Mouse (Mus musculus): ENCODE measurements around the gene Nop2. TPM values are rescaled to one million over a fixed set of nuclear protein-coding genes. Genes with fewer than 3 reads are reported as not detected.
"Not testable (repeated sequence)": the region's sequence is repeated elsewhere in the genome, so short reads cannot be mapped to it uniquely, and the experiment has no call there.

Gene Nop2
- polyA plus RNA-seq, 1 experiment from 2014 or later: 48.1 TPM

DNA sequence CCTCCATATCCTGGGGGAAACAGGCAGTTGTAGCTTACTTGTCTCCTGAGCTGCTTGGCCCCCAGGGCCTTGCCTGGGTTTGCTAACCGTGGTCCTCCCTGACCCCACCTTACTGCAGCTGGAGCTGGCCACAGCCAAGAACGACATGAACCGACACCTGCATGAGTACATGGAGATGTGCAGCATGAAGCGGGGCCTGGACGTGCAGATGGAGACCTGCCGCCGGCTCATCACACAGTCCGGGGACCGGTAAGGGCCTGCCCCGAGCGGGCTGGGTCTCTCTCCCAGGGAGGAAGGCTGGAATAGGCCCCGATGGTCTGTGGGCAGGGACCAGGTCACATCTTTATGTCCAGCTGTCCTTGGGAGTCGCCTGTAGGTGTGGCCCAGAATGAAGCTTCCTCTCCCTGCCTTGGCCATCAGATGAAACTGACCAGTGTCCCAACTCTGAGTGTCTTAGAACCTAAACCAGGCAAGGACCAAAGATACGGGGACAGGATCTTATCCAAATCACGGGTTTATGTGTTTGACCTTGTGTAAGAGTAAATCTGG, 27.3 kb downstream of the Nop2 start:
- Histone ChIP-seq H3K36me3 (peaks cover 48% of the 10 kb centered on the region), H3K27ac (no peak overlapping the region), H3K9ac (no peak overlapping the region), H3K4me3 (no peak overlapping the region), H3K4me2 (replicated peaks) (no peak overlapping the region), H3K27me3 (no peaks in the 10 kb centered on the region), H3K4me1 (peaks cover 34% of the 10 kb centered on the region), H3K9me3 (replicated peaks) (no peaks in the 10 kb centered on the region)
- 86% methylated on average over 15 of the region's 15 CpGs for WGBS
- ATAC-seq (ENCODE audit: low FRiP score): no peak

DNA sequence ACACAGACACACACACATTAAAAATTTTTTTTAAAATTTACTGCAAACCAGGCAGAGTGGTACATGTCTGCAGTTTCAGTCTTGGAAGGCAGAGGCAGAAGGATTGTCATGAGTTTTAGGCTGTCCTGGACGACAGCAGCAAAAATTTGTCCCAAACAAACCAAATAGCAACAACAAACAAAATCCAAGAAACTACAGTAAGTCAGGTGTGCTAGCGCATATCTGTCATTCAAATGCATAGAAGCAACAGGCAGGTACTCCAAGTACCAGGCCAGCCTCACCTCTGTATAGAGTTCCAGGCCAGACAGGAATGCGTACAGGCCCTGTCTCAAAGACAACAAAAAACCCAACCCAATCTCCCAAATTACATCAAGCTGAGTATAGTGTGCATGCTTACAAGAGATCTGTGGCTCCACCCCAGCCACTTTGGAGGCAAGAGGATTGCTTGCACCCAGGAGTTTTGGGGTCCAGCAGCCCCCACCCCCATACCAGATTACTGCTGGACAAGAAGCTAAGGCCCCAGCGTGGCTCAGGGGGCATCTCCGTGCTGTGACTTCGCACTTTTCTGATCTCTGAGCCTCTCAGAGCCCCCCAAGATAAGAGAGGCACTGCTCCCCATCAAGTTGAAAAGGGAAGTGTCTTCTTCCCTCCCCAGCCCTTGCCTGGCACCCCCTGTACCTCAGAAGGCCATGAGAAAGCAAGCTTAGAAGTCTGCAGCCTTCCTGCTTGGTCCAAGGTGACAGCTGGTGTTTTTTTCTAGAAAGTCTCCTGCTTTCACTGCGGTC, 28.3 kb downstream of the Nop2 start:
- peaks cover 46% of the 10 kb centered on the region for H3K36me3 ChIP-seq
- peaks cover 37% of the 10 kb centered on the region for H3K4me1 ChIP-seq
- H3K27me3 ChIP-seq: no peaks in the 10 kb centered on the region
- no peak for ATAC-seq (ENCODE audit: low FRiP score)
- no peak overlapping the region for H3K4me2 ChIP-seq (replicated peaks)
- 86% methylated on average over 7 of the region's 7 CpGs for WGBS
- no peak overlapping the region for H3K27ac ChIP-seq
- no peak overlapping the region for H3K9ac ChIP-seq
- no peaks in the 10 kb centered on the region for H3K9me3 ChIP-seq (replicated peaks)
- H3K4me3 ChIP-seq: no peak overlapping the region

DNA sequence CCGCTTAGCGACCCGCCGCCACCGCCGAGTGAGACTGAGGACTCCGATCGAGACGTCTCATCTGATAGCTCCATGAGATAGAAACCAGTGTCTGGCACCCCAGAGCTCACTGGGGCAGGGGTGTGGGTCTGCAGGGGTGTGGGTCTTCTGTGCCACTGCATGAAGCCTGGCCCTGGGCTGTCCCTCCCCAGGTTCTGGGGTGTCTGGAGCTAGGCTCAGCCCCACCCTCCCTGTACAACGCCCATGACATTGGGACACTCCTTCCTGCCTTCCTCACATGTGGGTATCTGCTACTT, 28.8 kb downstream of the Nop2 start:
- no peak overlapping the region for H3K4me3 ChIP-seq
- no peaks in the 10 kb centered on the region for H3K9me3 ChIP-seq (replicated peaks)
- H3K4me1 ChIP-seq: peaks cover 37% of the 10 kb centered on the region
- H3K36me3 ChIP-seq: peaks cover 46% of the 10 kb centered on the region
- H3K9ac ChIP-seq: no peak overlapping the region
- ATAC-seq (ENCODE audit: low FRiP score): no peak
- H3K27ac ChIP-seq: 0 out of 2 replicates have a peak overlapping the region, but pooled peaks have one; percentile 17
- H3K4me2 ChIP-seq (replicated peaks): no peak overlapping the region
- no peaks in the 10 kb centered on the region for H3K27me3 ChIP-seq
- 65% methylated on average over 10 of the region's 10 CpGs for WGBS

DNA sequence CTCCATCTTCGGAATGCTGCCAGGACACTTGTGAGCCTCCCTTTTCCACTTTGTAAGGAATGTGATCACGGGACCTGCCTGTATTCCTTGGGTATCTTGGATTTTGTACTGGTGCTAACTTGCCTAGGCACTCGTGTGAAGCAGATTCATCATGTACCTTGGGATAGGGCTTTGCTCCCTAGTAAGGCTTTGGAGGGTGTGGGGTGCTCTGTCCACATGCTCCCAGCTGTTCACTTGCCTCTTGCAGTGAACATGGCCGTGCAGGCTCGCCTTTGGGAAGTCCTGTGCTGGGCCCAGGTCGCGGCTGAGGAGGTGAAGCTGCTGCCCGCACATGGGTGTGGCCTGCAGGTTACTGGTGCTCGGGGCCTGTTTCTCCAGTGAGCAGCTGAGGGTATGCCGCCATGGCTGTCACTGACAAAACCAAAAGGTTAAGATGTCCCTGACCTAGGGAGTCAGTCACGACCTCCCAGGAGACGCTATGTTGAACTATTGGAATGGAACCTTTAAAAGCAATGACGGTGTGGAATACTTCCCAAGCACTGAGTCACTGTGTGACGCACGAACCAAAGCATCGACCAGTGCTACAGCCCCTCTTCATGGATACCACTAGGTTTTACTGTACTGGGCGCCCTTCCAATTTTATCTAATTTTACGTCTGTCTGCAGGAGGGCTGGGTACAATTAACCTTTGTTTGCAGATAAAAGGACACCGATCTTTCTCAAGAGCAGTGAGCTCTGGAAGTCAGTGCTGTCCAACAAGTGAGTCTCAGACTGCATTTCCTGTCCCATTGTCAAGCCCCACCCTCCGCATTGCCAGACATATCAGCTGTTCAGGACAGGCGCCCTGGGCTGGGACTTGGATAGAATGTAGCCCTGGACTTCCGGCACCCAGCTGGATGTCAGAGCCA, 29.4 kb downstream of the Nop2 start:
- H3K4me2 ChIP-seq (replicated peaks): no peak overlapping the region
- peak overlapping the region; percentile 9; the same call in 1 of the 2 replicates for H3K9ac ChIP-seq
- WGBS: 17% methylated on average over 22 of the region's 22 CpGs
- no peaks in the 10 kb centered on the region for H3K27me3 ChIP-seq
- H3K9me3 ChIP-seq (replicated peaks): no peaks in the 10 kb centered on the region
- H3K27ac ChIP-seq: peak overlapping the region; percentile 60; the same call in 1 of the 2 replicates
- no peak for ATAC-seq (ENCODE audit: low FRiP score)
- no peak overlapping the region for H3K4me3 ChIP-seq
- H3K36me3 ChIP-seq: peaks cover 46% of the 10 kb centered on the region
- H3K4me1 ChIP-seq: peaks cover 40% of the 10 kb centered on the region

DNA sequence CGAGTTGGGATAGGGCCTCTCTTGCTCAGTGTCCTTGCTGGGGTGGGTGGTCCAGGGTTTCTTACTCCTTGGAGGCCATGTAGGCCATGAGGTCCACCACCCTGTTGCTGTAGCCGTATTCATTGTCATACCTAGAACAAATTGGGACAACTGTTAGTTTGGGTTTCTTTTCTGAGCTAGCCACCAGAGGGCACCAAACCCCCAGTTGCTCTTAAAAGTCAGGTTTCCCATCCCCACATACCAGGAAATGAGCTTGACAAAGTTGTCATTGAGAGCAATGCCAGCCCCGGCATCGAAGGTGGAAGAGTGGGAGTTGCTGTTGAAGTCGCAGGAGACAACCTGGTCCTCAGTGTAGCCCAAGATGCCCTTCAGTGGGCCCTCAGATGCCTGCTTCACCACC, 30.3 kb downstream of the Nop2 start:
- not testable (repeated sequence) for H3K27me3 ChIP-seq; ATAC-seq (ENCODE audit: low FRiP score); H3K9me3 ChIP-seq (replicated peaks); H3K27ac ChIP-seq; H3K9ac ChIP-seq; H3K4me3 ChIP-seq; H3K4me2 ChIP-seq (replicated peaks)
- WGBS: 7% methylated on average over 4 of the region's 5 CpGs
- Histone ChIP-seq H3K4me1 (peaks cover 41% of the 10 kb centered on the region), H3K36me3 (peaks cover 43% of the 10 kb centered on the region)

DNA sequence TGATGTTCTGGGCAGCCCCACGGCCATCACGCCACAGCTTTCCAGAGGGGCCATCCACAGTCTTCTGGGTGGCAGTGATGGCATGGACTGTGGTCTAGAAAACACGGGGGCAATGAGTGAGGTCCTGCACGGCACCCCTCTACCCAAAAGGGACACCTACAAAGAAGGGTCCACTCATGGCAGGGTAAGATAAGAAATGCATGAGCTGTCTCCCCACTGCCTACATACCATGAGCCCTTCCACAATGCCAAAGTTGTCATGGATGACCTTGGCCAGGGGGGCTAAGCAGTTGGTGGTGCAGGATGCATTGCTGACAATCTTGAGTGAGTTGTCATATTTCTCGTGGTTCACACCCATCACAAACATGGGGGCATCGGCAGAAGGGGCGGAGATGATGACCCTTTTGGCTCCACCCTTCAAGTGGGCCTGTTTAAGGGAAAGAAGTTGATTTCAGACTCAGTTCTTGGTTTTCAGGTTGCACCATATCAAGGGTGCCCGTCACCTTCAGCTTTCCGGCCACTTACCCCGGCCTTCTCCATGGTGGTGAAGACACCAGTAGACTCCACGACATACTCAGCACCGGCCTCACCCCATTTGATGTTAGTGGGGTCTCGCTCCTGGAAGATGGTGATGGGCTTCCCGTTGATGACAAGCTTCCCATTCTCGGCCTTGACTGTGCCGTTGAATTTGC, 31.1 kb downstream of the Nop2 start:
- not testable (repeated sequence) for H3K9ac ChIP-seq; H3K4me2 ChIP-seq (replicated peaks); ATAC-seq (ENCODE audit: low FRiP score); H3K27me3 ChIP-seq; H3K4me3 ChIP-seq; H3K27ac ChIP-seq; H3K9me3 ChIP-seq (replicated peaks)
- H3K36me3 ChIP-seq: peaks cover 43% of the 10 kb centered on the region
- H3K4me1 ChIP-seq: peaks cover 41% of the 10 kb centered on the region
- WGBS: 77% methylated on average over 13 of the region's 16 CpGs

DNA sequence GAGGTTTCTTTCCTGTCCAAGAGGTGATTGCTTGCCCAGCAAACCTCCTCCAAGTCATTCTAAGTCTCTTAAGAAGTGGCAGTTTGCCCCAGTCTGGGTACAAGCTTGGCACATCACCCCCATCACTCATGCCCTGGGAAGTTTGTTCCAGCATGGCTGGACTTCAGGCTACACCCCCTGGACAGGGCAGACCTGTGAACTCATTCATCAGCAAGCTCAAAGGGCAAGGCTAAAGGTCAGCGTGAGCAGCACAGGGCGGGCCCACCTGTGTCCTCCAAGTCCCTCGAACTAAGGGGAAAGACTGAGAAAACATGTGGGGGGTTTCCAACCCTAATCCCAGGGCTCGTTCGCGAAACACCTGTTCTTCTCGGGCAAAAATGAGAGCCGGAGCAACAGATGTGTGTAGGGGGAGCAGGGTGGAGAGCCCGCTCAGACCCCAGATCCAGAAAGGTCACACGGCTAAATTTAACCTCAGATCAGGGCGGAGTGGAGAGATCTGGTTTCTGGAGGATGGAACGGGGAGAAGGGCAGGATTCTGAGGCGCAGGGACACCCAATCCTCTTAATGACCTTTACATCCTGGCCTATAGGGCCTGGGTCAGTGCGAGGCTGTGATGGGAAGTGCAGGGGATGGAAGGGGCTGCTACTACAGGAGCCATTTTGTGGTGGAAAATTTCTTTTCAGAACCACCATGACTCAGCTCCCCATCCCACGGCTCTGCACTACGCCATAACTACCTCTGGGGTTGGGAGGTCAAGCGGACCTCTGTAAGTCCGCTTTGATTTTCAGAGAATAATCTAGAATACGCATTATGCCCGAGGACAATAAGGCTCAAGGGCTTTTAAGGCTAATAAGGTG, 32.3 kb downstream of the Nop2 start:
- Histone ChIP-seq H3K4me2 (replicated peaks) (peak overlapping the region; percentile 96), H3K27ac (peak overlapping the region; percentile 95), H3K9ac (peak overlapping the region; percentile 98), H3K4me3 (peak overlapping the region; percentile 92), H3K4me1 (peaks cover 40% of the 10 kb centered on the region), H3K9me3 (replicated peaks) (no peaks in the 10 kb centered on the region), H3K36me3 (peaks cover 47% of the 10 kb centered on the region), H3K27me3 (no peaks in the 10 kb centered on the region)
- 6% methylated on average over 20 of the region's 20 CpGs for WGBS
- ATAC-seq (ENCODE audit: low FRiP score): no peak

DNA sequence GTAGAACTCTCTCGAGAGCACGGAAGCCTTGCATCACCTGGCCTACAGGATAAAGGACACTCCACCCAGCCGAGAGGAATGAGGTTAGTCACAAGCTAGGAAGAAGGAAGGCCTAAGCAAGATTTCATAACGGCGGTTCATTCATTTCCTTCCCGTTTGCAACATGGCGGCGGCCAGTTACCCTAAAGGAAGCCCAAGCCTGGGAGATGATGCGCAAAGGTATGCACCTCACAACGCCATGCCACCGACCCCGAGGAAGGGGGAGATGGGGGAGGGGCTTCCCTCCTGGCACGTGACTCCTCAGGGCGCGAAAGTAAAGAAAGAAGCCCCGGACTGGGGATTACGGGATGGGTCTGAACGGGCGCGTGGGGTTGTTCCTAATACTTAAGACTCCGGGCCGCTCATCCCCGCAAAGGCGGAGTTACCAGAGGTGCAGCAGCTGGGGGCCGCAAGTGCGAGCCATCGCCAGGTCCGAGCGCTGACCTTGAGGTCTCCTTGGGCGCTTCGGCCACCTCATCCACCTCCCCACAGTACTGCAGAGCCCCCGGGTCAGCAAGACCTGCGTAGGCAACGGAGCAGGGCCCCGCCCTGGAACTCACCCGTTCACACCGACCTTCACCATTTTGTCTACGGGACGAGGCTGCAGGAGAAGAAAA, 33.1 kb downstream of the Nop2 start:
- Histone ChIP-seq H3K4me3 (peak overlapping the region; percentile 92), H3K4me2 (replicated peaks) (peak overlapping the region; percentile 96), H3K36me3 (peaks cover 47% of the 10 kb centered on the region), H3K27me3 (no peaks in the 10 kb centered on the region), H3K9ac (peak overlapping the region; percentile 98), H3K9me3 (replicated peaks) (no peaks in the 10 kb centered on the region), H3K4me1 (peaks cover 40% of the 10 kb centered on the region), H3K27ac (peak overlapping the region; percentile 95)
- ATAC-seq (ENCODE audit: low FRiP score): peak; percentile 46
- WGBS: under 1% methylated on average over 39 of the region's 39 CpGs

DNA sequence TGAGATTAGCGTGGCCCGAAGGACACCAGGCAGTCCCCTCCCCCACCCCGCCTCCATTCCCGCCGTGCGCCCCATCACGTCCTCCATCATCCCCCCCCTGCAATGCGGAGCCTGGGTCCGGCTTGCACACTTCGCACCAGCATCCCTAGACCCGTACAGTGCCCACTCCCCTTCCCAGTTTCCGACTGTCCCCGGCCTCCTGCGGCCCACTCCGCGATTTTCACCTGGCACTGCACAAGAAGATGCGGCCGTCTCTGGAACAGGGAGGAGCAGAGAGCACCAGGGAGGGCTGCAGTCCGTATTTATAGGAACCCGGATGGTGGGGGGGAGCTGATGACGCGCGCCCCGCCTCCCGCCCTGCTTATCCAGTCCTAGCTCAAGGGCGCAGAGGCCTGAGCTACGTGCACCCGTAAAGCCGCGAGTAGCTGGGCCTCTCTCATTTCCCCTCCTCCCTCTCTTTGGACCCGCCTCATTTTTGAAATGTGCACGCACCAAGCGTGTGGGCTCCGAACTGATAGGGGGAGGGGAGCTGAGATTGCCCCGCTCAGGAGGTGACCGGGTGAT, 33.7 kb downstream of the Nop2 start:
- peak; percentile 93 for ATAC-seq (ENCODE audit: low FRiP score)
- under 1% methylated on average over 36 of the region's 36 CpGs for WGBS
- H3K4me2 ChIP-seq (replicated peaks): peak overlapping the region; percentile 96
- H3K27ac ChIP-seq: peak overlapping the region; percentile 95
- peak overlapping the region; percentile 92 for H3K4me3 ChIP-seq
- peak overlapping the region; percentile 98 for H3K9ac ChIP-seq
- H3K36me3 ChIP-seq: peaks cover 48% of the 10 kb centered on the region
- H3K27me3 ChIP-seq: no peaks in the 10 kb centered on the region
- H3K9me3 ChIP-seq (replicated peaks): no peaks in the 10 kb centered on the region
- H3K4me1 ChIP-seq: peaks cover 39% of the 10 kb centered on the region

DNA sequence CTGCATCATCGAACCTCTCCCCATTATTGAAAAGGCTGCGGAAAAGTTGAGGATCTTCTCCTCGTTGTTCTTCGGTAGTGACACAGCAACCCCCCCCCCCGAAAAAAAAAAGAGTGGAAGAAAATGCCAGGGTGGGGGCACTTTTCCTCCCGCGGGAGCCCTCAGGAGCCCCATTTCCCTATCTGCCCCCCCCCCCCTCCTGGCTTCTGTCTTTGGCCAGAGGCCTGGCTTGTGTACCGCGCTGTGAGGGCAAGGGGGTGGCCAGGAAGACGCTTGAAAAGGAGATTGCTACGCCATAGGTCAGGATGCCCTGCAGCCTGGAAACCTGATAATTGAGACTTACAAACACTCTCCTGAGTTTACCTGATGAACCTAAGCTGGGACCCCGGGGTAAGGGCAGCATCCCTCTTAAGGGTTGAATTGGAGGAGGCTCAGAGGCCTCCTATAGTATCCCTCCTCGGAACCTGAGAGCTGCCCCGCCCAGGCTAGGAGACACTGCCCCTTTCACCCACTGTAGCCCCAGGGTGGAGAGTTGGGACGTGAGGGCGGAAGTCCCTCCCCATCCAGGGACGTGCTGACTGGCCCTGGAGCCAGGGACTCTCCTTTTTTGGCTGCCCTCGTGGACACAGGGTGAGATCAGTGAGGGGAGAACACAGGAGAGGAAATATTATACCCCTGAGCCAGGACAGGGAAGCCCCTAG, 34.5 kb downstream of the Nop2 start, which contains the start of gene Gapdh:
TSS of gene Gapdh (minus strand) at position 417 of the 701 bp plus-strand sequence.
- Histone ChIP-seq H3K4me1 (peaks cover 33% of the 10 kb centered on the region), H3K4me3 (peak within 1 kb of the TSS; percentile 92), H3K36me3 (peaks cover 48% of the 10 kb centered on the region), H3K9ac (peak within 1 kb of the TSS; percentile 98), H3K27ac (peak within 1 kb of the TSS; percentile 95), H3K27me3 (no peaks in the 10 kb centered on the region), H3K4me2 (replicated peaks) (peak within 1 kb of the TSS; percentile 96), H3K9me3 (replicated peaks) (no peaks in the 10 kb centered on the region)
- ATAC-seq (ENCODE audit: low FRiP score): peak; percentile 2; the same call in 1 of the 2 replicates
- under 1% methylated on average over 18 of the region's 18 CpGs for WGBS
